Mouse (Mus musculus) monocyte, adult 2 months (primary cell): ENCODE data around the gene Slc10a7.

Source experiments
- DNase-seq, 2 experiments: peaks; one replicate each; pipeline ENCODE4 v3.0.0; 2022; ENCODE audit warnings: low spot score in 2 of 2, low read depth in 1 of 2

Slc10a7 gene

DNA sequence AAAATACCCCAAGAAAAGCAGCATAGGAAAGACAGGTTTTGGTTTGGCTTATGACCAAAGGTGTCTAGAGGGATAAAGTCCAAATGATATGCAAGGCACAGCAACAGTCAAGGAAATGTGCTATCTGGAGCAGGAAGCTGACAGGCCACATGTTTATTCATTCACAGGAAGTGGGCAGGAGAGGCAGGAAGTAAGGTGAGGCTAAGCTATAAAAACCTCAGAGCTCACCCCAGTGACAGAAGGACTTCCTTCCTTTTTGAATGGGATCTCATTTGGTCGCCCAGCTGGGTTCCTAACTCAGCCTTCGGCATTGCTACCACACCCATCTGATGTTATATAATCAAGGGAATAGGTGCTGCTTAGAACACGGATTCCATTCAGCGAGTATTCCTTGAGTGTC is 113.2 kb downstream of the Slc10a7 start:
- no peak for DNase-seq

DNA sequence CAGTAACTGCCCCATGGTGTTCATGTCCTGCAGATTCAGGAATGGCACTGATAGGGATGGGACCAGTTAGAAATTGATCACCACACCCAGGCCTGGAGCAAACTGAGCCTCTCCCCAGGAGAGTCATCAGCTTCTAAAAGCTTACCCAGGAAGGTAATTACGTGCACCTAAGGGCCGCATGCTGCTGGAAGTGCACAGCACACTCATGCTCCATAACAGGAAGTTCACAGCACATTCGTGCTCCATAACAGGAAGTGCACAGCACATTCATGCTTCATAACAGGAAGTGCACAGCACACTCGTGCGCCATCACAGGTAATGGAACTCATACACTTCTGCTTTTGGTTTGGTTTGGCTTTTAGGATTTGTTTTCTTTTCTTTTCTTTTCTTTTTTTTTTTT is 114.8 kb downstream of the Slc10a7 start:
- peak in 1 of 2 experiments; percentile 2 for DNase-seq

DNA sequence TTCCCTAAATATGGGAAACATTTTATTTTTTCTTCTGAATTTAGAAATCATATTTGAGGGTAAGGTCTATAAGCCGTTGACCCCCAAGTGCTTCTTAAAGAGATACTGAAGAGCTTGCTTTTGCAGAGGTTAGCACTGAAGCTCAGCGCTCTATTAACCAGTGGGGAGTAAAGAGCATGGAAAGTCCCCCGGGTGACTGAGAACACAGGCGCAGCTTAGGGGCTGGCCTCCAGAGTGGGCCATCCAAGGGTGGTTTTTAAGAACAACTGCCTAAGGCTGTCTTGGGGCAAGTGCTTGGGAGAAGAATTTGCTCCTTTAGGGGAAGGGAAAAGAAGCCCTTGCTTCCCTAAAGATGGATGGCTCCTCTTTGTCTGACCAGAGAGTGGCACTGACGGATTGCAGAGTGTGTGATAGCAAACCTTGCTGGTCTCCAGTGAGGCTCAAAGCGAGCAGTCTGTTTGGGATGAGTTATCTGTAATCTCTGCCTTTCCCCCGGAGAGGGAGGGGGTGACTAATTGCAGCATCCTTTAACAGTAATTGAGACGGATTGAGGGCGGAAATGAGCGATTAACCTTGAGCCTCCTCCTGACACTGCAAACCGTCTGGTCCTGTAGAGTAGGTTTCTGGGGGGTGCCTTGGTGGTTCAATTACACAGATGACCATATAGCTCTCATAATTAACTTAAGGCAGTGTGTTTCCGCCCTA is 115.7 kb downstream of the Slc10a7 start:
- DNase-seq: no peak

DNA sequence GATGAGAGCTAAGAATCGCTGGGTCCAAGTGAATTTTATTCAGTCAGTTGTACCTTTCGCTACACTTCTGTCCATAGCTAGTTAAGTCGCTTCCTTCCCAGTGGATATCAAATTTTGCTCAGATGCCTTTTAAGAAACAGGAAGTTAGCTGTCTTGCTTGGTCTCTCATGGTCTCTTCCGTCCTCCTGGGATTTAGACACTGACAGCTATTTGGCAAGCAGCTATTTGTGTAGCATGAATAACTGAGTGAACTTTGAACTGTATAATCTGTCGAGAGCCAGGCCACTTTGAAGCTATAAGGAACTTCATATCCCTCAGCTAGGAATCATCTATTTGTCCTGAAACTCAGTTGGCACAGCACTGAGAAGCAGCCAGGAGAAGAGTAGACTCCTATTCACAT is 117.5 kb downstream of the Slc10a7 start:
- DNase-seq: no peak

DNA sequence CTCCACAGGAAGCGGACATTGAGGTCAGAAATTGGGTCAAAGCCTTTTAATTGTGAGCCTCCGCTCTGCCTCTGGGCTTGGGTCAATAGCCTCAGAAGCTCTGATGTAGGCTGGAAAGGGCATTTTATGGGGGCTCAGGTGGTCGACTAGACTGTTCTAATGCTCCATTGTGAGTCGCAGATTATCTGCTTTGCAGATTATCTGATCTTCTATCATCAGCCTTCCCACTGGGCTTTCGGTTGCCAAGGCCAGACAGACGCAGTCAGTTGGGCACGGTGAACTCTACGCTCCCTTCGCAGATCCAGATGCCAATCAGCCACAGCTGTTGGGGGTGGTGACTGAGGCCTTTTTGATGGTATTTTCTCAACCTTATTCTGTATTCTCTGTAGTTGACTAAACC is 118.6 kb downstream of the Slc10a7 start:
- DNase-seq: no peak

DNA sequence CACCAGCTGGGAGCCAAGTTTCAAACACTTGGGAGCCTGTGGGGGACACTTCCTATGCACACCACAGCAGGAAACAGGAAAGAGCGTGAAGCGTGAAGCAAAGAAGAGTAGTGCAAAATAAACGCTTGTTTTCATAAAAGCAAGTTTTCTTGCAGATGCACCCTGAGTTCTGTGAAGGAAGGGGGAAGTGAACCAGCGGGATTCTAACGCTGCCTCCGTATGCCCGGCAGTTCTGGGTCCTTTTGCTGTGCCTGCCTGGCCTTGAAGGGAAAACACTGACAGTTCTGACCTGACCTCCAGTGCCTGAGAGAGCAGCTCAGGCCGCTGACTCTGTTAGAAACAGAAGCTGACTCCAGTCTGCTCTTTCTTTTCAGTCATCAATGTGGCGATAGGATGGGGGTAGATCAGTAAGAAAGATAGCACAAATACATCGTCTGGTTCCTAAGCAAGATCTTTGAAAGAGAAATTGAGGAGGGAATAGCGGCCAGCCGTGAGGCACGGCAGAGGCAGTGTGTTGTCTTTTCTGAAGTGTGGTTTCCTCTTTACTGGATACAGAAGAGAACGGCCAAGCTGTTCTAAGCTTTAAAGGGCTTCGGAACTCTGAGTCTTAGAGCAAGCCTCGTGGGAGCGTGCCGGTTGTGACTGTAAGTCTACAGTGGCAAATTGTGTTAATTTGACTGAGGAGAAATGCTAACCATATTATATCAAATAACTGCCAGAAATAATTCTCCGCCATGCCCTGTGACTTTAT is 121.4 kb downstream of the Slc10a7 start:
- DNase-seq: no peak

DNA sequence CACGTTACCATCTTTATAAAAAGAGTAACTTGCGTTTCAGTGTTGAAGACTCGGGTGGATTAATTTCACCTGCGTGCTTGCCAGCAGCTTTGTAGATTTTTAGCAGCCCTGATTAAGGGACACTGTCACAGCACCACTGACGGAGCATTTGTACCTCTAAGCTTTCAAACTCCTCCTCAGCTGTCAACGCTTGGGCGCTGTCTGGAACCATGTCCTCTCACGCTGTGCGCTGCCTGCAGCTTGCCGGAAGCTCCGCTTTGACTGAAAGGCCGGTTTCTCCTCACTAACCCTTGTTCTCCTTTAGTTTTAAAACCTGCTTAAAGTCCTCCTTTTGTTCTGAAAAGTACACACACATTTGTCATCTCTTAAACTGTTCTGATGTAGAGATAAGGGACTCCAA is 123.9 kb downstream of the Slc10a7 start:
- no peak for DNase-seq

DNA sequence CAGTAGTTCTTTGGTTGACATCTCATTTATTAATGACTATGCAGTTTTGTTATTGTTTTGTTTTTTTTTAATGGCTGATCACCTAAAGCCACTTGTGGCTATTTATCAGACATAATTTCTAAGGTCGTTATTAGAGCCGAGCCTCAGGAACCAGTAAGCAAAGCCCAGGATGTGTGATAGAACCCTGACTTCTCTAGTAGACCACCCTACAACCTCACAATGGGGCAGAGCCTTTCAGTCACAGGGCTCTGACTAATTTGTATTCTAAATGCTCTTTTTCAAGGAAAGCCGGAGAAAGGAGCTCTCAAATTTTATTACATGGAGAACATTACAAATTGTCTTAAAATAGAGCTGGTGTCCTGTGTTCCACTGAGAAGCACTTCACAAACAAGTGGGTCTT is 124.9 kb downstream of the Slc10a7 start:
- DNase-seq: no peak

DNA sequence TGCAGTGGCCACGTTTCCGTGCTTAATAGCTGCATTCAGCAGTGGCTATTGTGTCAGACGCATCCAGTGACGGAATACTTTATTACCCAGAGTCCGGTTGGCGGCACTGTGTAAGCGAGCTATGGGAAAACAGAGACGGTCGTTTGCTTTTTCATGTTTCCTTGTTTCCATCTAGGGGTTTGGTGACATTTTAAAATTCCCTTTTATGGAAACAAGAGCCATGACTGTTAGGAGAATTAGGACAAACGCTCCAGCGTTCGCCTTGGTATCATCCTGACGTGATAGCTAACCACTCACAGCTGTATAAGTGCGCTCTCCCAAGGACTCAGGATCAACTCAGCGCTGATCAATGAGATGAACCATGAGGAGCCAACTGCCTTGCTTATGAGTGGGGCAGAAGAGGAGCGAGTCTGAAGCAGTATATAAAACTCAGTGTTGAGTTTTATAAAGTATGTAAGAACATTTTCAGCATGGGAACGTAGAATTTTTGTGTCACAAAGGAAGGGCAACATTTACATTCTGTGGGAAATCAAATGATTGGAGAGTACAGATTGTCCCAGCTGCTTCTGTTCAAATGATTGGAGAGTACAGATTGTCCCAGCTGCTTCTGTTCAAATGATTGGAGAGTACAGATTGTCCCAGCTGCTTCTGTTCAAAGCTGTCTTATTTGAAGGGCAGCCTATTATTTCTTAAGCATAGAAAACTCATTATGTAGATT is 125.5 kb downstream of the Slc10a7 start:
- DNase-seq: no peak

DNA sequence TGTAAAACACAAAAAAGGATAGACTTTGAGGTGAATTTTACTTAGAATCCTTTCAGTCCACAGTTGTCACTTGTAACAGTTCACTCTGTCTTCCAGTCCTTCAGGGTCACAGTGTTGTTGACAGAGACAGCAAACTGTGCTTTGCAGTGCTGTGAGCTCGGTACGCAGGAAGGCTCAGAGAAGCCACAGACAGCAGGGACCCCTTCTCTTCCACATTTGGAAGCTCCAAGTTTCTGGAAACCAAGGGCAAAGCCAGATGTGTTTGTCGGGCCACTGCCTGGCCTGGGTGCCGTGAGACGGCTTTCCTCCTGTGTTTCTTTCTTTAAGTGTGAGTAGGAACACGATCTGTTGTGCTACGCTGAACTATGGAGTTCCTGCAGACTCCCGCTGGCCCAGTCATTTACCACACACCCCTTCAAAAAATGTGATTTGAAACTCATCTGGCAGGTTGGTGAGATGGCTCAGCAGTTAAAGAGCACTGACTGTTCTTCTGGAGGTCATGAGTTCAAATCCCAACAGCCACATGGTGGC is 126.2 kb downstream of the Slc10a7 start:
- DNase-seq: no peak

DNA sequence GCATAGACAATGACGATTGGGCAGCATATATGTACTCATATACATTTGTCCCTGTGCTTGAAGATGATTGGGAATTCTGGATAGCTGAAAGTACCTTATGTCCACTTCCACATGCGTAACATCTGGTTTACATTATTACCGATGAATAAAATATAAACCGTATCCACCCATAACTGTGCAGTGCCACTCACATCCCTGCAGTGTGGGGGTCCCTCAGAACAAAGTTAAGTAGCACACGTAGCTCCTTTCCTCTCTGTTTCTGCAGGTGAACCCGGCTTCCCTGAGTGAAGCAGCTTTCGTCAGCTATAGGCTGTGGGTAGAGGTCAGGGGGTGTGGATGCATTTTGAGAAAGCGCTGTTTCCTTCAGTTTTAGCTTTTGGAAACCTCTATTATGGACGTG is 132.8 kb downstream of the Slc10a7 start:
- DNase-seq: no peak

DNA sequence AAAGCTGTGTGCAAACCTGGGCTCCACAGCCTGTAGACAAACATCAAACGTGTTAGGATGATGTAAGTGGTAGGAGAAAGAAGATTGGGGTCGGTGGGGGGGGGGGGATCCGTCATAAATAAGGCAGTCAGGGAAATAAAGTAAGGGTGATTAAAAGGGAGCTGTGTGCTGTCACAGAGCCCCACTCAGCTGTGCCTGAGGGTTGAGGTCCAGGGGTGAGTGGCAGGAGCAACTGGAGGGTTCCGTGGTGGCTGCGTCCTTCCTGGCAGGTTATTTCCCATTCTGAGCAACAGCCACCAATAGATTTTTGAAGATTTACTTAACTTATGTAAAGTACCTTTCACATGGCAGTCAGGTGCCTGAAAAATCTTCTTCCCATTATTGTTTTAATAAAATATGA is 133.2 kb downstream of the Slc10a7 start:
- DNase-seq: no peak

DNA sequence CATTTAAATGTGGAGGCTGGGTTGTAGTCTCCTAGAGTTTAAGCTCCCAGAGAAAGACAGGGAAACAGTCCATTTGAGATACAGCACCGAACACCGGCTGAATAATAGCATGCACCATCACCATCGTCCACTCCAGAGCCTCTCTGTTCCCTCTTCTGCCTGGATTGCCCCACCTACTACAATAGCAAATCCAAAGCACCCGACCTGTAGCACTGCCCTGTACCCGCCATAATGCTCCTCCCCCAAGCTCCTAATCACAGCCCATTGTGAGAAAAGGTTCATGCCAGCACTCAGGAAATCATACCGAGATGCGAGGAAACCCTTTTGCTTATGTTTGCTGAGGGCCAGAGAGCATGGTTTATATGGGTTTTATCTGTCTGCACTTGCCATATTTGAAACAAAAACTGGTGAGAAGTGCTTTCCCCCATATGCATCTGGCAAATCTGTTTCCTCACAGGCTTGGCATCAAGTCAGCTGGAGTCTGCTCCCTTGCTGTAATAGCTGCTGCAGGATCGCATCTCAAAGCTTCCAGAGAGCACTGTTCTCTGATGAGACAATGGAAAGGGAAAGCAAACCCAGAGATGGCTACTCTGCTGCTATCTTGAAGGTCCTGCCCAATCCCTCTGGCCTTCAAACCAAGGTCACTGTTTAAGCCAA is 138.0 kb downstream of the Slc10a7 start:
- no peak for DNase-seq

DNA sequence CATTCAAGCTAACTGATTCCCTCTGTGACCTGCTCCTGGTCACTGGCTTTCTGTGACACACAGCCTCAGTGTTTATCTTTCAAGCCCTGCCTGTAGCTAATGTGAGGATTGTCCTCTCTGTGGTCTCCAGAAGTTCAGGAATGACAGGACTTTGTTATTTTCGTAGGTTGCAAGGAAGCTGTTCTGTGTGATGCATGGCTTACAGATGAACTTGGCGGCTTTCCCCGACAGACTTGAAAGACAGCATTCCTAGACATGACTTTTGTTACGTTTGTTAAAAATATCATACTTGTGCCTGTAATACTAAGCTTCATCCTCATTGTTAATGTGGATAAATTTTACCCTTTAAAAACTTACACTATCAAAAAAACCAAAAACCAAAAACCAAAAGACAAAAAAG is 138.7 kb downstream of the Slc10a7 start:
- DNase-seq: no peak

DNA sequence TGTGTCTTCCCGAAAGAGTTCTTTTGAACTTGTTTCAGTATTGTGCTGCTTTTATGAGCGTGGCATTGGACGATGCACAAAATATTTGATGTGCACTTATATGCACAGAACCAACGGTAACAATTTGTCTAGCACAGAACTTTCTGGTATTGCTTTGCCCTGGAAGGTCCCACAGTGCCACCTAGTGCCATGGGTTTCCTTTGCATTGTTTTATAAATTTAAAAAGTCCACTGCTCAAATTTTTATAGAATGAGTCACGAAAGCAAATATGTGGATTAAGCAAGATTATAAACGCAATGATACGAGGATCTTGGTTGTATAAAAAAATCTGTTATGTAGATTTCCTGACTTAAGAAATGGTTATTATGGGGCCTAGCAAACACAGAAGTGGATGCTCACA is 139.8 kb downstream of the Slc10a7 start:
- no peak for DNase-seq

DNA sequence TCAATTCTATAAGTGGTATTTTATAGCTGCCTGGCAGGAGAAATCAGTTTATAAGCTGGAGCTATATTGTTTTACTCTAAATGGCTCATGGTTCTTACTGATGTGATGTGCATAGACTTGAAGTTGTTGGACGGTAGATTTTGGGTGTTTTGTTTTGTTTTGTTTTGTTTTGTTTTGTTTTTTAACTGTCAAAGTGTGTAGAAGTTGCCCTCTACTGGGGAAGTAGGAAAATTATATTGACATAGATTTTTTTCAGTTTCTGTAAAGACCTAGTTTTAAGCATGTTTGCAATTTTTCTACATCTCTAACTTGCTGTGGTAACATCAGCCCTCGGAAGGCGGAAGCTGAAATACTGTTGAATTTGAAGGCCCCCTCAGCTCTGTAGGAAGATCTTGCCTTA is 142.5 kb downstream of the Slc10a7 start:
- no peak for DNase-seq

DNA sequence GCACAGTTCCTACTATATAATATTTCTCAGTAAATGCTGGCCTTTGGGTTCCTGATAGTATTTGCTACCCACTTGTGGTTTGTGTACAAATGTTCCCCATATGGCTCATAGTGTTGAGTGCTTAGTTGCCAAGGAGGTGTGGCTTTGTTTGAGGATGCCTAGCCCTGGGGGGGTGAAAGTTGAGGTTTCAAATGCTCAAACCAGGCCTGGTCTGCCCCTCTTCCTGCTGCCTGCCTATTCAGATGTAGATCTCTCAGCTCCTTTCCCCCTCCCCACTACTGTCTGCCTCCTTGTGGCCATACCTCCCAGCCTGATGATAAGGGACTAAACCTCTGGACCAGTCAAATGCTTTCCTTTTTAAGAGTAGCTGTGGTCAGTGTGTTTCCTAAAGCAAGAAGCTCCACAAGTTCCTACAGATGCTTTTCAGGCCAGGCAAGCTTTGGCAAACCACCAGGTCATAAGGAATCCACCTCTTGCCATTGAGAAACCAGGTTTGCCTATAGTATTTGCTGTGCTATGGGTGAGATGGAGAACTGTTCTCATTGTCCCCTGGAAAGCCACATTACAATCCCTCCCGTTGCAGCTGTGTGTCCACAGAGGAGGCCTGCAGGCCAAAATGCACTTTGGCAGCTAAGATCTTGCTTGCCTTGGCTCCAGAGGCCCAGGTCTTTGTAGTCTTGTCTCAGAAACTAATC is 146.4 kb downstream of the Slc10a7 start:
- DNase-seq: no peak

DNA sequence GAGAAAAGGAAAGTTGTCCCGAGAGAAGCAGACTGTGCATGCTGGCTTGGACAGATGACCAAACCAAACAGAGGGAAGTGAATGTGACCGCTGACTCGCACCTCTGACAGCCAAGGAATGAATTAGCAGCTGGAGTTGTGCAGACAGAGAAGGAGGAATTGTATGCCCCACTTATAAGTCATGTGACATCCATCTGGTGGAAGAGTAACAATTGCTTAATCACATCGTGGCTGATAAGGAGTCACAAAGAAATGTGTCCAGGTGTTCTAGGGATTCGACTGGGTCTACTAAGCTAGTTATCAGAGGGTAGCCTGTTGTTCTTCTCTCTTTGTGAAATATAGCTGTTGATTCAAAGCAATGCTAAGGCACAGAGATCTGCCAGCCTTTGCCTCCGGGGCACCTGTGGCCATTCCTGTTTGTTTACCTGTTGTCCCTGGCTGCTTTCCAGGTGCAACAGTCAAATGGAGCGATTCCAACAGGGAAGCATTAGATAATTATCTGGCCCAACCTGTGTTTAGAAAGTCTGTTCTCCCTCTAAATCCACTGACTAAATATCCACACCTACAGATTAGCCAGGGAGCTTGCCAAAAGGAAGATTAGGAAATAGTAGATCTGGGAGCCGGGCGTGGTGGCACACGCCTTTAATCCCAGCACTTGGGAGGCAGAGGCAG is 147.7 kb downstream of the Slc10a7 start:
- no peak for DNase-seq

DNA sequence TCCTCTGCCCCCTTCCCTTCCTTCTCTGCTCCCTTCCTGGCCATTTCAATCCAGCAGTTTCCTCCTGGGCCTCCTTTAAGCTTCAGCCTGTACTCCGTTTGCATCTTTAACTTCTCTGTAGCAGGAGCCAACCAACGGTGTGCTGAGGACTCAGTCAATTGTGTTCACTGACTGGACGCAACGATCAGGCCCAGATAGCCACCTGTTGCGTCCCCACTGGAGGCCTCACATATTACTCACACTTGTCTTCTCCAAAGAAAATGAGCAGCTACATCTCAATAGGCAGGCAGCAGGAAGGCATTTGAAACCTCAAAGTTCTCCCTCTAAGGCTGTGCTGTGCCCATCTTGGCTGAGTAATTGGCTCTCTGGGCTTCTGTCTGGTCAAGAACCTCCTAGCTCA is 149.0 kb downstream of the Slc10a7 start:
- DNase-seq: no peak

DNA sequence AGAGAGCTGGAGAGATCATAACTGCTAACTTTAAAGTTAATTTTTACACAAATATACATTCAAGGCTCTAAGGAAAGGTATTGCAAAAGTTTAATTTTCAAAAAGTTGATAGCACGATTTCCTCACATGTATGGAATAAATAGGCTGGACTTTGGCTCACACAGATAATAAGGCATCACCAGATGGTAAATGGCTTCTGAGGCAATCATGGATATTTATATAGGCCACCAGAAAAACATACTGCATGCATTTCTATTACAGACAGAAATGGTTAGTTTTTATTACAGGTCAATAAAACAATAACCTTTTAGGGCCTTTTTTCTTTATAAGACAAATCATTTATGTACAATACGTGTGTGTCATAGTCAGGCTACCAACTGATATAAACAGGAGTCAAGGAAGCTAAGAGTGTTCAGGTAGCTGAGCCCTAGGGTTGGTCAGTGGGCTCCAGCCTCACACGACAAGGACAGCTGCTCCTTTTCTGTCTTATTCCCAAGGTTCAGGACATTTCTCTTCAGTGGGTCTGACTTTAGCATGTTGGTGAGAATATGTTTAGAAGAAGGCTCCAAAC is 150.6 kb downstream of the Slc10a7 start:
- DNase-seq: no peak
